Mouse (Mus musculus) heart, postnatal 14 days (tissue): ENCODE results near the gene Fbrs. TPM values are rescaled to one million over a fixed set of nuclear protein-coding genes. Genes with fewer than 3 reads are reported as not detected.
A peak's percentile ranks its signal among the peaks of the same experiment; 100 is the strongest.
"Not testable (repeated sequence)": the region's sequence is repeated elsewhere in the genome, so short reads cannot be mapped to it uniquely, and the experiment has no call there.

Experiments used
- DNase-seq, 2 experiments: peaks; one replicate each; pipeline ENCODE4 v3.0.0; 2021 to 2022
- intact Hi-C: fragments of 180-260 bp; cut with DNase I; formaldehyde crosslinking; loops from one replicate; pipeline ENCODE4 v1.15.1; 2025
- total RNA-seq, 2 experiments: library from RNA; stranded (reverse); gene quantifications; 2 replicates each; pipeline ENCODE4 v1.2.3; 2021

Gene Fbrs
- total RNA-seq, 2 experiments from 2014 or later: 38.4 to 43.1 TPM

GRCm38 (mm10) chr7:127474378-127475070 is 4.5 kb upstream of the Fbrs start:
- DNase-seq: no peak
- intact Hi-C loops: loop anchor here (5.0 to 10.0 kb wide), 2 partner anchors 52 to 680 kb away; partner anchors contain the start of genes Fam57b, Ppp4c and Zfp688

- intact Hi-C loops: loop anchor here (10.0 kb wide), 1 partner anchor 680 kb away; the partner anchor contains the start of genes Fam57b and Ppp4c
Measured at GRCm38 (mm10) chr7:127475186-127475740, 3.7 kb upstream of the Fbrs start.

GRCm38 (mm10) chr7:127476336-127476735 is 2.7 kb upstream of the Fbrs start:
- no peak for DNase-seq
- intact Hi-C loops: loop anchor here (10.0 kb wide), 1 partner anchor 682 kb away; the partner anchor contains the start of genes Fam57b and Ppp4c

More at GRCm38 (mm10) chr7:127475186-127475740, 3.7 kb upstream of the Fbrs start:
- no peak for DNase-seq

- intact Hi-C loops: loop anchor here (10.0 kb wide), 1 partner anchor 682 kb away; the partner anchor contains the start of genes Fam57b and Ppp4c
- no peak for DNase-seq
Measured at GRCm38 (mm10) chr7:127476855-127477254, 2.1 kb upstream of the Fbrs start.

GRCm38 (mm10) chr7:127477687-127478634 is 1.0 kb upstream of the Fbrs start:
- intact Hi-C loops: loop anchor here (10.0 kb wide), 1 partner anchor 683 kb away; the partner anchor contains the start of genes Fam57b and Ppp4c
- DNase-seq: peak; percentile 97 to 98

- intact Hi-C loops: loop anchor here (5.0 to 10.0 kb wide), 2 partner anchors 167 to 685 kb away; partner anchors contain the start of genes Fam57b and Ppp4c
- peak in 1 of 2 experiments; percentile 34 for DNase-seq
Measured at GRCm38 (mm10) chr7:127479318-127480225, 573 bp downstream of the Fbrs start.

- DNase-seq: no peak
Measured at GRCm38 (mm10) chr7:127480321-127480720, 1.3 kb downstream of the Fbrs start.

GRCm38 (mm10) chr7:127485416-127485815 is 6.4 kb downstream of the Fbrs start:
- no peak for DNase-seq
- intact Hi-C loops: no loop called here

More at GRCm38 (mm10) chr7:127480321-127480720, 1.3 kb downstream of the Fbrs start:
- intact Hi-C loops: loop anchor here (5.0 kb wide), 1 partner anchor 168 kb away; no protein-coding TSS in a partner anchor

- intact Hi-C loops, DNase-seq: not testable (repeated sequence)
Measured at GRCm38 (mm10) chr7:127488364-127488763, 9.4 kb downstream of the Fbrs start.

- DNase-seq: no peak
- intact Hi-C loops: no loop called here
Measured at GRCm38 (mm10) chr7:127489982-127490381, 11.0 kb downstream of the Fbrs start.

- intact Hi-C loops: no loop called here
- DNase-seq: no peak
Measured at GRCm38 (mm10) chr7:127491846-127492245, 12.8 kb downstream of the Fbrs start.

- DNase-seq: no peak
- intact Hi-C loops: no loop called here
Measured at GRCm38 (mm10) chr7:127494648-127495047, 15.6 kb downstream of the Fbrs start.

- intact Hi-C loops: no loop called here
- DNase-seq: no peak
Measured at GRCm38 (mm10) chr7:127497382-127497781, 18.4 kb downstream of the Fbrs start.

- peak; percentile 36 to 58 for DNase-seq
- intact Hi-C loops: loop anchor here (2.0 kb wide), 1 partner anchor 136 kb away; no protein-coding TSS in a partner anchor
Measured at GRCm38 (mm10) chr7:127498407-127498806, 19.4 kb downstream of the Fbrs start.

GRCm38 (mm10) chr7:127508291-127508690 is 29.3 kb downstream of the Fbrs start:
- no peak for DNase-seq
- intact Hi-C loops: no loop called here

GRCm38 (mm10) chr7:127509830-127510229 is 30.8 kb downstream of the Fbrs start:
- intact Hi-C loops: not testable (repeated sequence)

GRCm38 (mm10) chr7:127511241-127511640 is 32.2 kb downstream of the Fbrs start:
- intact Hi-C loops: no loop called here
- DNase-seq: no peak

More at GRCm38 (mm10) chr7:127509830-127510229, 30.8 kb downstream of the Fbrs start:
- not testable (repeated sequence) for DNase-seq

GRCm38 (mm10) chr7:127511808-127512230 is 32.8 kb downstream of the Fbrs start, which contains the start of gene Srcap:
Srcap (plus strand) TSS chr7:127511983.
- DNase-seq: peak; percentile 93 to 96
- intact Hi-C loops: no loop called here
